In the genomic region with DNA sequence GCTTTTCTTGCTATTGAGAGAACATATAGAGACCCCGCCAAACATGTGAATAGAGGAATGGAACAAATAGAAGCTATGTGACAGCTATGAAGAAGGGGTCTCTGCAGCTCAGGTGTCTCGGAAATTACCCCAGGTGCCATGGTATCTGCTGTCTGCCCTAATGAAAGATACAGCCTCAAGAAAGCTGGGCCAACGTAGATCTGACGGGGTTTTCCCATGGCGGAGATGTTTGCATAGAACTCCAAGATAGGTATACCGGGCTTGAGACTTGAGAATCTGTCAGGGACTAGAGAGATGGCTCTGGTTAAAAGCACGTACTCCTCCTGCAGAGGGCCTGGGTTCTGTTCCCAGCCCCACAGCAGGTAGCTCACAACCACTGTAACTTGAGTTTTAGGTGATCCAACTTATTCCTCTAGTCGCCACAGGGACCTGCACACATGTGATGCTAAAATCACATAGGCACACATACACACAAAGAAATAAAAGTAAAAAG, we compare ENCODE assay signal across 20 mouse cellular contexts.
A peak's percentile ranks its signal among the peaks of the same experiment; 100 is the strongest.
DNase-seq lines count a peak whose midpoint lies in the region; ATAC-seq and TF ChIP-seq lines count a peak whose summit lies in the region.
"Had no signal": no experiment of that assay in that cellular context is flagged by ENCODE, and none has a peak within 500 bp of the region (broad histone marks: within the 10 kb centered on the region; RNA-seq: fewer than 3 reads in every experiment).

No protein-coding gene starts in this region.

- peak overlapping the region; percentile 42 for H3K4me2 ChIP-seq in CH12.LX (ENCODE audit: insufficient read depth, low read depth, poor library complexity, severe bottlenecking)
- H3K4me2 ChIP-seq in midbrain, embryonic 15.5 days, result no peak overlapping the region

- no peak overlapping the region for H3K4me3 ChIP-seq in layer of hippocampus, adult 2 months
- H3K4me3 ChIP-seq in CH12.LX (replicated peaks in 1 of 3; ENCODE audit: low read depth in 2 of 3, low read length in 2 of 3, poor library complexity in 1 of 3), result no peak overlapping the region
- H3K4me3 ChIP-seq in olfactory bulb, adult 2 months (ENCODE audit: insufficient read depth, low read depth, low read length), result no peak overlapping the region
- H3K4me3 ChIP-seq in midbrain, embryonic 15.5 days, result no peak overlapping the region

- TF ChIP-seq POLR2A in CH12.LX (IDR thresholded peaks at IDR 0.05; ENCODE audit: low read depth, low read length), result peak; percentile 52
- TF ChIP-seq POLR2A in olfactory bulb, adult 2 months (IDR thresholded peaks at IDR 0.05; ENCODE audit: insufficient read depth, low read depth, low read length), result no peak

- H3K4me1 ChIP-seq in CH12.LX (ENCODE audit: control insufficient read depth in 1 of 2, insufficient read depth in 2 of 2), result peaks cover 47 to 82% of the 10 kb centered on the region in 2 experiments
- H3K4me1 ChIP-seq in olfactory bulb, adult 2 months (ENCODE audit: control insufficient read depth, insufficient read depth, low read length), result peaks cover 32% of the 10 kb centered on the region
- no peaks in the 10 kb centered on the region; the same call in none of the 2 replicates for H3K4me1 ChIP-seq in midbrain, embryonic 15.5 days

- peak; percentile 59; the same call in 1 of the 2 replicates for TF ChIP-seq EP300 in CH12.LX (IDR thresholded peaks at IDR 0.05; ENCODE audit: low read length)

- peak overlapping the region; percentile 61; the same call in 1 of the 2 replicates for H3K27ac ChIP-seq in layer of hippocampus, adult 2 months
- H3K27ac ChIP-seq in CH12.LX (ENCODE audit: insufficient read depth, low read depth), result peak overlapping the region; percentile 83
- H3K27ac ChIP-seq in olfactory bulb, adult 2 months (ENCODE audit: insufficient read depth, low read depth, low read length), result peak overlapping the region; percentile 15; the same call in 1 of the 2 replicates
- no peak overlapping the region for H3K27ac ChIP-seq in midbrain, embryonic 15.5 days

- H3K79me2 ChIP-seq in CH12.LX (replicated peaks; ENCODE audit: control insufficient read depth, extremely low read depth, insufficient read depth, poor library complexity, severe bottlenecking), result peaks cover 16% of the 10 kb centered on the region

- in situ Hi-C loops in CH12.LX (cut with MboI; ENCODE audit: low pct_ligation_motif_present, low pct_unique_long_range_greater_than_20kb, low sequenced_read_pairs), result loop anchor here (5.0 kb wide), 1 partner anchor 47 kb away; no protein-coding TSS in a partner anchor

- WGBS in olfactory bulb, adult 2 months, result 94% methylated on average over 8 of the region's 8 CpGs
- 96% methylated on average over 8 of the region's 8 CpGs for WGBS in midbrain, embryonic 15.5 days

- H3K9me3 ChIP-seq in CH12.LX (replicated peaks; ENCODE audit: low read length), result peaks cover 15% of the 10 kb centered on the region
- H3K9me3 ChIP-seq in midbrain, embryonic 15.5 days, result no peaks in the 10 kb centered on the region; the same call in 1 of the 2 replicates

- no peak for ATAC-seq in midbrain, embryonic 15.5 days (replicated peaks)
- ATAC-seq: activated CD4-positive, CD25-positive, alpha-beta regulatory T cell, adult 4 months; CD4-positive, CD25-positive, alpha-beta regulatory T cell, adult 4 months; Patski had no signal

- no peak for TF ChIP-seq CTCF in layer of hippocampus, adult 2 months (conservative IDR thresholded peaks at IDR 0.05)
- peak in 1 of 2 experiments; percentile 15; a peak in 1 of 4 replicates for TF ChIP-seq CTCF in CH12.LX (conservative IDR thresholded peaks at IDR 0.05 in 1 of 2, IDR thresholded peaks at IDR 0.05 in 1 of 2; ENCODE audit: low read depth in 2 of 2, low read length in 2 of 2)
- no peak for TF ChIP-seq CTCF in olfactory bulb, adult 2 months (IDR thresholded peaks at IDR 0.05; ENCODE audit: insufficient read depth, low read depth, low read length)

- H3K9ac ChIP-seq in CH12.LX (ENCODE audit: insufficient read depth, low read depth), result peak overlapping the region; percentile 59; the same call in 1 of the 2 replicates
- no peak overlapping the region for H3K9ac ChIP-seq in midbrain, embryonic 15.5 days

- TF ChIP-seq RAD21 in CH12.LX (IDR thresholded peaks at IDR 0.05; ENCODE audit: low read depth, low read length), result no peak; the same call in 1 of the 2 replicates

- DNase-seq in layer of hippocampus, adult 2 months (ENCODE audit: low spot score in 2 of 2), result no peak
- no peak for DNase-seq in layer of hippocampus, adult 9-10 months (ENCODE audit: low spot score)
- DNase-seq in CH12.LX (ENCODE audit: extremely low read depth), result peak; percentile 84
- no peak for DNase-seq in urinary bladder, postnatal 36 days (ENCODE audit: low spot score in 2 of 2)
- DNase-seq: adrenal gland, adult 2 months; adrenal gland, adult 8-10 months; adrenal gland, postnatal 10 days; adrenal gland, postnatal 14 days; adrenal gland, postnatal 25 days; adrenal gland, postnatal 36 days; cerebellum, adult 11 months; cerebellum, adult 11-12 months; cerebellum, adult 18-20 months; cerebellum, adult 2 months had no signal

- peaks cover 5 to 38% of the 10 kb centered on the region in 2 experiments for H3K36me3 ChIP-seq in CH12.LX (replicated peaks in 1 of 2; ENCODE audit: control insufficient read depth in 1 of 2, insufficient read depth in 1 of 2, low read length in 1 of 2)
- H3K36me3 ChIP-seq in midbrain, embryonic 15.5 days (replicated peaks), result no peaks in the 10 kb centered on the region
- H3K36me3 ChIP-seq: G1E had no signal

- H3K27me3 ChIP-seq in CH12.LX (replicated peaks), result no peaks in the 10 kb centered on the region
- H3K27me3 ChIP-seq in midbrain, embryonic 15.5 days (replicated peaks), result no peaks in the 10 kb centered on the region
- H3K27me3 ChIP-seq: Patski had no signal

- dilution Hi-C loops in CH12.LX (cut with MboI; ENCODE audit: extremely low pct_ligation_motif_present, extremely low pct_unique_long_range_greater_than_20kb, low sequenced_read_pairs), result no loop called here

TF ChIP-seq in CH12.LX, 34 proteins besides CTCF, POLR2A, EP300 and RAD21:
- TF ChIP-seq IRF4 (IDR thresholded peaks at IDR 0.05; ENCODE audit: low read depth, low read length) (peak; percentile 67), TCF12 (IDR thresholded peaks at IDR 0.05; ENCODE audit: low read depth, low read length) (peak; percentile 83), MEF2A (IDR thresholded peaks at IDR 0.05; ENCODE audit: borderline replicate concordance, low read depth, low read length) (peak; percentile 64; the same call in 1 of the 2 replicates), PAX5 (IDR thresholded peaks at IDR 0.05; ENCODE audit: low read length) (no peak), KAT2A (IDR thresholded peaks at IDR 0.05; ENCODE audit: insufficient replicate concordance, low read length) (no peak), TBP (conservative IDR thresholded peaks at IDR 0.05; ENCODE audit: low read depth, low read length) (peak; percentile 67; the same call in 1 of the 2 replicates), ETS1 (conservative IDR thresholded peaks at IDR 0.05; ENCODE audit: low read depth, low read length) (peak; percentile 72; the same call in 1 of the 2 replicates)
